Mouse (Mus musculus): Measurements from ENCODE around the gene Ppm1m.
"Not testable (repeated sequence)": the region's sequence is repeated elsewhere in the genome, so short reads cannot be mapped to it uniquely, and the experiment has no call there.

Gene Ppm1m

GRCm38 (mm10) chr9:106192998-106193397 is 6.5 kb downstream of the Ppm1m start:
- no peak for DNase-seq (ENCODE audit: low read depth, low spot score)

DNA sequence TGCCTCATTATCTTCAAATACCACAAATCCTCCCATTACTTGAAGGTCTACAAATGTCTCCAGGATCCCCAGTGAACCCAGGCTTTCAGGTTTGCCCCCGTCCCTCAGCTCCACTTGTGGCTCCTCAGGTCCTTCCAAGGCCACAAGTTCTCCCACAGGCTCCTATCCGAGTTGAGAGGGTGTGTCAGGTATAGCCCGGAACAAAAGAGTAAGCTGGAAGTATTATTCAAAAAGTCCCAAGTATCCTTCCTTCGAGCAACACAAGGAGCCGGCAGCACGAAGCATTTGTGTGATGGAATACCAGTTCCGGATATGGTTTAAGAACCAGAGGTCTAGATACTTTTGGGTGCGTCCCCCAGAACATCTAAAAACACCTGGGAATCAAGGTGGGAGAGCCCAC is 7.5 kb downstream of the Ppm1m start:
- no peak for DNase-seq (ENCODE audit: low read depth, low spot score)

- no peak for DNase-seq (ENCODE audit: low read depth, low spot score)
Observed at GRCm38 (mm10) chr9:106191355-106191754, 8.2 kb downstream of the Ppm1m start.

GRCm38 (mm10) chr9:106183996-106184395 is 15.6 kb downstream of the Ppm1m start:
- DNase-seq (ENCODE audit: low read depth, low spot score): no peak

GRCm38 (mm10) chr9:106182146-106182545 is 17.4 kb downstream of the Ppm1m start:
- no peak for DNase-seq (ENCODE audit: low read depth, low spot score)

DNA sequence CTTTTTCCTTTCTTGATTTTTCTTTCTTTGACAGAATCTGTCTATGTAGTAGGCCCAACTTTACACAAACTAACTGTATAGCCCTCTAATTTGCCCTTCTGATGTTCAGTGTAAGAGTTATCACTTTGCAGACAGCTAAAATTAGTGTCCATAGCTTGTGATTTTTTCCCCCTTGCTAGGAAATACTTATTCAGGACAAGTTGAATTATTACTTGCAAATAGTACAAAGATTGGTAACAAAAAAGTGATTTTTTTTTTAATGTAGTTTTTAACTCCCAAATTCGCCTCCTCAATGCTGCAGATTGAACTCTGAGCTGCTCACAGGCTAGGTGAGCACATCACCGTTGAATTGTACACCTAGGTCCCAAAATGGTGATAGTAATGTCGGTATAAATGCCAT is 19.6 kb downstream of the Ppm1m start:
- DNase-seq (ENCODE audit: low read depth, low spot score): no peak

- no peak for DNase-seq (ENCODE audit: low read depth, low spot score)
Observed at GRCm38 (mm10) chr9:106179454-106179853, 20.1 kb downstream of the Ppm1m start.

- DNase-seq (ENCODE audit: low read depth, low spot score): no peak
Observed at GRCm38 (mm10) chr9:106177799-106178198, 21.7 kb downstream of the Ppm1m start.

GRCm38 (mm10) chr9:106176769-106177168 is 22.8 kb downstream of the Ppm1m start:
- DNase-seq (ENCODE audit: low read depth, low spot score): no peak

GRCm38 (mm10) chr9:106175552-106176200 is 23.9 kb downstream of the Ppm1m start:
- no peak for DNase-seq (ENCODE audit: low read depth, low spot score)

- no peak for DNase-seq (ENCODE audit: low read depth, low spot score)
Observed at GRCm38 (mm10) chr9:106173363-106173762, 26.2 kb downstream of the Ppm1m start.

- no peak for DNase-seq (ENCODE audit: low read depth, low spot score)
Observed at GRCm38 (mm10) chr9:106172527-106172926, 27.0 kb downstream of the Ppm1m start.

DNA sequence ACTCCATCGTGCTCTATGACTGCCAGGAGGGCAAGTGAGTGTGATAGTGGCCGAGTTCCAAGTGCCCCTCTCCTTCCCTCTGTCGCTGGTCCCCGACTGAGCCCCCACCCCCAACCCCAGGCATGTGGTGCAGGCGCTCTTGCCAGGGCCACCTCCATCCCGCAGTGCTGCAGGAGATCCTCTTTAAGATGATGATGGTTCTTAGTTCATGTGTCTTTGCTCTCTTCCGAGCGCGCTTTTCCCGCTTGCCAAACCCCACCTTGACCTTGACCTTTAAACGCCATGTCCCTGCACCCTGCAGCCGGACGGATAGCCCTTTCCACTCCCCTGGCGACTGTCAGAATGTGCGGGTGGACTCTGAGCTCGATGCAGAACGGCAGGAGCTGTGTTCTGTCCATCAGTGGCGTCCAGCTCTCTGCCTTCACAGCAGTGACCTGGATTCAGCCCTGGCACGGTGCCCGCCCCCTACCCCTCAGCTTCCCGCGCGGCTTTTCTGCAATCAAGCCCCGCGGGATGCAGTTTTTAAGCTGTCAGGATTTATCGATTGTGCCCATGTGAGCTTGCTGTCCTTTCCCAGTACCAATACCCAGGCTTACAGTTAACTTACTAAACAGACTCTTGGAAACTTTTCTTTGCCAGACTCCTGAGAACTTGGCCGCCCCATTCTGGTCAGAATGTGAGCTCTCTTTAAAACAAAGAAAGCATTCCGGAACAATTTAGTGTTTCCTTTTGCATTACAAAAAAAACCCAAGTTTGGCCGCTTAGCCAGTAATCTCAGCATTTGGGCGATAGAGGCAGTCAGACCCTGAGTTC is 28.0 kb downstream of the Ppm1m start:
- no peak for DNase-seq (ENCODE audit: low read depth, low spot score)

- DNase-seq (ENCODE audit: low read depth, low spot score): peak; percentile 69
Observed at GRCm38 (mm10) chr9:106170556-106171345, 28.8 kb downstream of the Ppm1m start, which contains the start of gene Wdr82. Wdr82 (plus strand) TSS chr9:106170928.

GRCm38 (mm10) chr9:106169917-106170316 is 29.6 kb downstream of the Ppm1m start:
- no peak for DNase-seq (ENCODE audit: low read depth, low spot score)

DNA sequence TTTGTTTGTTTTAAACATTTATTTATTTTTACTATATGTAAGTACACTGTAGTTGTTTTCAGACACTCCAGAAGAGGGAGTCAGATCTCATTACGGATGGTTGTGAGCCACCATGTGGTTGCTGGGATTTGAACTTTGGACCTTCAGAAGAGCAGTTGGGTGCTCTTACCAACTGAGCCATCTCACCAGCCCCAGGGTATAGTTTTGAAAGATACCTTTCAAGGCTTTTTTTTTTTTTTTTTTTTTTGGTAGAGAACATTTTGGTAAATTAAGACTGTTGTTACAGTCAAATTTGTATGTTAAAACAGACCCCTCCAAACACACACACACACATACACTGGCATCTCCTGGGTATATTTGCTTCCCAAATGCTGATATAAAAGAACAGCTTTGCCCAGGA is 30.5 kb downstream of the Ppm1m start:
- not testable (repeated sequence) for DNase-seq (ENCODE audit: low read depth, low spot score)

GRCm38 (mm10) chr9:106167703-106168102 is 31.8 kb downstream of the Ppm1m start:
- no peak for DNase-seq (ENCODE audit: low read depth, low spot score)

- no peak for DNase-seq (ENCODE audit: low read depth, low spot score)
Observed at GRCm38 (mm10) chr9:106167241-106167640, 32.3 kb downstream of the Ppm1m start.

DNA sequence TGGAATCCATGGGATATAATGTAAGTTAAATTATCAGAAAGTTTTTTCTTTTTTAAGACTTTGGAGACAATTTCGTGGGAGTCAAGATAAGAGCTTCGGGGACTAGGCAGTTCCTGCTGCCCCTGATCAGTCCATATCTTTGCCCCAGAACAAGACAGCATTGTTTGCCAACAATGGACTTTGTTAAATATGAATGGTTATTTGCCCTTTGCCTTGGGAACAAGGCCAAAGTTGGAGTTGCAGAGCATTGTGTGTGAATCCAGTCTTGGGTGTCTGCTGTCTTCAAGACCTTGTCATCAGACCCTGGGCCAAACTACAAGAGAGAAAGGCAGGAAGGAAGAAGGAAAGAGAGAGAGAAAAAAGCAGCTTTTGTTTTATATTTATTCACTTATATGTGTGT is 32.8 kb downstream of the Ppm1m start:
- no peak for DNase-seq (ENCODE audit: low read depth, low spot score)

GRCm38 (mm10) chr9:106160426-106160825 is 39.1 kb downstream of the Ppm1m start:
- no peak for DNase-seq (ENCODE audit: low read depth, low spot score)

GRCm38 (mm10) chr9:106159784-106160301 is 39.7 kb downstream of the Ppm1m start:
- peak; percentile 74 for DNase-seq (ENCODE audit: low read depth, low spot score)

DNA sequence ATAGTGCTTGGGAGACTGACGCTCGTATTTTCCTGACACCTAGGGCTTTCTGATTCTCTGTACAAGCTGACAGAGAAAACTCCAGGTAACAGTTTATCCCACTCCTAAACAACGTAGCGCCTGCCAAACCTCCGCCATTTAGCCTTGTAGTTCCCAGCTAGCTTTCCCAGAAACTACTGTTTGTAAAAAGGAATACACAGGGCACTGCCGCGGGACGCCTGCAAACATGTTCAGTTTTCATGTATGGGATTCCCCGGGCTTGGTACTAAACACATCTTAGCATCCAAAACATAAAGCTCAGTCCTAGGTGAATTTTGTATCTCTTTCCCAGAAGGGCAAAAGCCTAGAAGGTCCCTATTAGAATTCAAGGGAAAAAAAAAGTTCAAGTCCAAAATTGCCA is 40.3 kb downstream of the Ppm1m start:
- no peak for DNase-seq (ENCODE audit: low read depth, low spot score)

All from WW6 (cell line).